Mouse (Mus musculus) embryonic facial prominence, embryonic 11.5 days (tissue): ENCODE results near the gene Gm20671. TPM values are rescaled to one million over a fixed set of nuclear protein-coding genes. Genes with fewer than 3 reads are reported as not detected.
"Not testable (repeated sequence)": the region's sequence is repeated elsewhere in the genome, so short reads cannot be mapped to it uniquely, and the experiment has no call there.

Source experiments
- ATAC-seq: fragments of 200-750 bp; cut with Nextera tagmentation; replicated peaks from 2 replicates; pipeline ENCODE4 v1.8.0; 2017; ENCODE audit warnings: low read depth; ENCODE audit not compliant: insufficient number of reproducible peaks, low FRiP score, low TSS enrichment
- DNase-seq: peaks from one replicate; pipeline ENCODE4 v3.0.0-alpha.2; 2015; ENCODE audit warnings: low spot score
- H3K27ac ChIP-seq: fragments of 300-500 bp; sonication (generic); replicated peaks from 2 replicates; pipeline ENCODE4 v1.5.1; 2014; ENCODE audit warnings: mild to moderate bottlenecking, low read depth, low read length, control low read depth
- H3K27me3 ChIP-seq: fragments of 300-500 bp; sonication (generic); 2 replicates; pipeline ENCODE4 v1.6.1; 2014; ENCODE audit warnings: mild to moderate bottlenecking, low read length, moderate library complexity, mixed read lengths; ENCODE audit not compliant: control insufficient read depth, insufficient read depth
- H3K36me3 ChIP-seq: fragments of 300-500 bp; sonication (generic); replicated peaks from 2 replicates; pipeline ENCODE4 v1.6.1; 2014; ENCODE audit warnings: low read depth, mild to moderate bottlenecking, low read length, moderate library complexity, mixed read lengths; ENCODE audit not compliant: control insufficient read depth, insufficient read depth
- H3K4me1 ChIP-seq: fragments of 300-500 bp; sonication (generic); 2 replicates; pipeline ENCODE4 v1.6.1; 2014; ENCODE audit warnings: low read length, mixed read lengths; ENCODE audit not compliant: control insufficient read depth, insufficient read depth
- H3K4me2 ChIP-seq: fragments of 300-500 bp; sonication (generic); 2 replicates; pipeline ENCODE4 v1.6.1; 2014; ENCODE audit warnings: low read depth, mild to moderate bottlenecking, control low read depth, low read length, moderate library complexity
- H3K4me3 ChIP-seq: fragments of 300-500 bp; sonication (generic); 2 replicates; pipeline ENCODE4 v1.5.1; 2014; ENCODE audit warnings: low read depth, low read length, control low read depth
- H3K9ac ChIP-seq: fragments of 300-500 bp; sonication (generic); replicated peaks from 2 replicates; pipeline ENCODE4 v1.6.1; 2014; ENCODE audit warnings: mild to moderate bottlenecking, control low read depth, low read length
- H3K9me3 ChIP-seq: fragments of 300-500 bp; sonication (generic); replicated peaks from 2 replicates; pipeline ENCODE4 v1.6.1; 2016; ENCODE audit warnings: mild to moderate bottlenecking, low read length, inconsistent platforms, mixed read lengths; ENCODE audit not compliant: control insufficient read depth
- WGBS: fragments of 180-500 bp; shearing (Covaris S2); extraction: QIAGEN DNeasy Blood & Tissue Kit; methylation state at CpG from one replicate; pipeline ENCODE4 v1.1.7; 2014; 5-methylcytosine and 5-hydroxymethylcytosine counted together
- polyA plus RNA-seq: library from polyadenylated mRNA; unstranded; fragments of >200 nt; fragmentation: Nextera tagmentation; extraction: Ambion mirVana; gene quantifications from 2 replicates; pipeline ENCODE4 v1.2.1, GENCODE M21; 2014

The Gm20671 gene
- polyA plus RNA-seq, 1 experiment from 2014 or later, result not detected

DNA sequence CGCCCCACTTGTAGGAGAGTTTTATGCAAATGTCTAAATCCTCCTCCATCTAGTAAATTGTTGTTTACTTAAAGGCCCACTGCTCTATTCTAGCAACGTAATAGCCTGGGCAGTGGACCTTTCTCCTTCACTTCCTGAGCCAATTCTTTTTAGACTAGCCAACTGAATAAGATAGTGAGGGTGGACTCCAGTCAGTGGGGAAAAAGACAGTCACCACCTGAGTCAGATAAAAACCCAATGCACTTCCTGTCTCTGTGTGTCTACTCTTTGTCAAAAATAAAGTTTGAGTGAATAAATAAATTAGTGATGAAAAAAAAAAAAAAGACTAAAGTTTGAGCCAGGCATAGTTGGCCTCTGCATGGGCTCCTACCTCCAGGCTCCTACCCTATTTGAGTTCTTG, 67.2 kb downstream of the Gm20671 start:
- no peaks in the 10 kb centered on the region for H3K4me1 ChIP-seq
- no peaks in the 10 kb centered on the region for H3K9me3 ChIP-seq
- no peak overlapping the region for H3K27ac ChIP-seq
- no peak overlapping the region for H3K4me2 ChIP-seq
- ATAC-seq (no peak), DNase-seq (no peak)
- 84% methylated on average over 2 of the region's 2 CpGs for WGBS
- no peaks in the 10 kb centered on the region for H3K27me3 ChIP-seq
- H3K36me3 ChIP-seq, result no peaks in the 10 kb centered on the region
- H3K9ac ChIP-seq, result no peak overlapping the region
- no peak overlapping the region for H3K4me3 ChIP-seq

DNA sequence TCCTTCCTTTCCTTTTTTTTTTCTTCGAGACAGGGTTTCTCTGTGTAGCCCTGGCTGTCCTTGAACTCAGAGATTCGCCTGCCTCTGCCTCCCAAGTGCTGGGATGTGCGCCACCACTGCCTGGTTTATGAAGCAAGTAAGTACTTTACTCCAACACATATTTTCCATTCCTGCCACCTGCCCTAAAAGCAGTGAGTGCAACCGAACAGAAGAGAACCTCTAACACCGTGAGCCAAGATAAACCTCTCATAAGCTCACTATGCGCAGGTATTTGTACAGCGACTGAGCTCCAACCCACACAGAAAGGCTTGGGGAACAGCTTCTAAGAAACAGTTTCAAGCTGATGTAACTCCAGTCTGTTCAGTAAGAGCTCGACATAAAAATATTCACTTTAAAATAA, 70.8 kb downstream of the Gm20671 start:
- H3K36me3 ChIP-seq, result no peaks in the 10 kb centered on the region
- no peak overlapping the region for H3K4me2 ChIP-seq
- no peaks in the 10 kb centered on the region for H3K27me3 ChIP-seq
- ATAC-seq (no peak), DNase-seq (no peak)
- no peak overlapping the region for H3K27ac ChIP-seq
- WGBS, result 94% methylated on average over 8 of the region's 8 CpGs
- no peaks in the 10 kb centered on the region for H3K9me3 ChIP-seq
- no peaks in the 10 kb centered on the region for H3K4me1 ChIP-seq
- no peak overlapping the region for H3K4me3 ChIP-seq
- no peak overlapping the region for H3K9ac ChIP-seq

DNA sequence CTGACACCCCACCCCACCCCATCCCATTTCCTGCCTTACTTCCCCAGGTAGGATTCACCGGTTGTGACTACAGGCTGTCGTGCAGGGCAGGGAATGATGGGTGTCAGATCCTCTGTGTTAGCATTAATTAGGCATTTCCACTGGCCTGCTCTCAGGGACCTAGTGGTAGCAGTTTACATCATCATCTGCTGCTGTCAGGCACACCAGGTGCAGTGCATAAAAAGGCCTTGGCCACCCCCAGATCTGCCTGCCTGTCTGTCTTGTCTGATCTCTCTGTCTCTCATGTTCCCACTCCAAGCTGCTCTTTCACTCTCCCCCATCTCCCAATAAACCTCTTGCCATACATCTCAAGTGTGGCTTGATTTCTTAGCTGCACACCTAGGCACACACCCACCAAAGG, 75.2 kb downstream of the Gm20671 start:
- H3K36me3 ChIP-seq, result no peaks in the 10 kb centered on the region
- H3K9me3 ChIP-seq, result no peaks in the 10 kb centered on the region
- no peaks in the 10 kb centered on the region for H3K4me1 ChIP-seq
- ATAC-seq (no peak), DNase-seq (no peak)
- H3K27me3 ChIP-seq, result no peaks in the 10 kb centered on the region
- WGBS, result 56% methylated on average over 2 of the region's 2 CpGs
- H3K4me2 ChIP-seq, result no peak overlapping the region
- no peak overlapping the region for H3K4me3 ChIP-seq
- H3K27ac ChIP-seq, result no peak overlapping the region
- no peak overlapping the region for H3K9ac ChIP-seq

DNA sequence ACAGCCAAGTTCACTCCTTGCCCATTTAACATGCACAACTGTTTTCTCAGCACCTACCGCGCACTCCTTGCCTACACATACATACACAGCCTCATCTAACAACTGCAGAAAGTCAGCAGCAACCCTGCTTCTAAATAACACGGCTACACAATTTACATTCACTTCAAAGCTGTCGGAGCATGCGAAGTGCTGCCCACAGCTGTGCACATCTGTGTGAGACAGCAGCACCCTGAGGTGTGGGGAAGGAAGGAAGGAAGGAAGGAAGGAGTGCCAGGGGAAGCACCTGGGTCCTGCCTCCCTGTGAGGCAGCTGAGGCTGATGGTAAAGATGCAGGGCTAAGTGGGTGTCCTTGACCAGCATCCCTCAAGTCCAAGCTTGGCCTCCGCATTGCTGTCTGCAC, 78.0 kb downstream of the Gm20671 start:
- no peak for DNase-seq
- no peak overlapping the region for H3K4me2 ChIP-seq
- H3K27me3 ChIP-seq, result no peaks in the 10 kb centered on the region
- no peak for ATAC-seq
- H3K36me3 ChIP-seq, result no peaks in the 10 kb centered on the region
- no peaks in the 10 kb centered on the region for H3K9me3 ChIP-seq
- no peak overlapping the region for H3K27ac ChIP-seq
- no peak overlapping the region for H3K9ac ChIP-seq
- H3K4me3 ChIP-seq, result no peak overlapping the region
- WGBS, result 94% methylated on average over 6 of the region's 6 CpGs
- no peaks in the 10 kb centered on the region for H3K4me1 ChIP-seq

DNA sequence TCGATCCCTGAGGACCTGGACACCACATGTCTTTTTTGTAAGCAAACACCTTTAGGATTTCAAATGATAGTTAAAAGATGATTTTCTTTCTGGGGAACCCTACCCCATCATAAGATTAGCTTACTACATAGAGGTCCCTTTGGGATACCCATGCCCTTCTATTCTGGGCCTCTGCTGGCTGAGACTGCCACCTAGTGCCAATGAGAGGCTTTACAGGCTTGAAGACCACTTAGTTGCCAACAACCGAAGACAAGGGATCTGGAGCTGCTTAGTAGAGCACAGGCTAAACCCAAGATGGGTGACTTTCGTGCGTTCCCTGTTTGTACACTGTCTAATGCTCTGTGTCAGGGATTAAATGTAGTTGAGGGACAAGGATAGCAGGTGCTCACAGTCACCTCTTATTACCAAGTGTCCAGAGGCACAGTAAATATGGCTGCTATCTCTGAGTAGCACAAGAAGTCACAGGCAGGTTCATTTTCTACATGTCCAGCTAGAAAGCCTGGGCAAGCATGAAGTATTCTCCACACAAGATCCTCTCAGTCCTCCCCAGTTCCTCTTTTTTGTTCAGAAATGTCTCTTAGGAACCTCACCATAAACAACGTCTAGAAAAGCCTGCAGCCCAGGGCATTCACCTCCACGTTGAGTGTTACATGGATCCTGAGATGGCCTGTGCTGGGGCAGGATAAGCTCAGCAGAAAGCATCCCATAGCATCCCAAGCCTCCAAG, 79.1 kb downstream of the Gm20671 start:
- Histone ChIP-seq H3K4me3 (no peak overlapping the region), H3K9me3 (no peaks in the 10 kb centered on the region), H3K4me1 (no peaks in the 10 kb centered on the region), H3K27ac (no peak overlapping the region), H3K27me3 (no peaks in the 10 kb centered on the region), H3K36me3 (no peaks in the 10 kb centered on the region), H3K4me2 (no peak overlapping the region), H3K9ac (no peak overlapping the region)
- 62% methylated on average over 6 of the region's 6 CpGs for WGBS
- DNase-seq (peak; percentile 71), ATAC-seq (0 out of 2 replicates have a peak, but pooled peaks have one; percentile 27)

DNA sequence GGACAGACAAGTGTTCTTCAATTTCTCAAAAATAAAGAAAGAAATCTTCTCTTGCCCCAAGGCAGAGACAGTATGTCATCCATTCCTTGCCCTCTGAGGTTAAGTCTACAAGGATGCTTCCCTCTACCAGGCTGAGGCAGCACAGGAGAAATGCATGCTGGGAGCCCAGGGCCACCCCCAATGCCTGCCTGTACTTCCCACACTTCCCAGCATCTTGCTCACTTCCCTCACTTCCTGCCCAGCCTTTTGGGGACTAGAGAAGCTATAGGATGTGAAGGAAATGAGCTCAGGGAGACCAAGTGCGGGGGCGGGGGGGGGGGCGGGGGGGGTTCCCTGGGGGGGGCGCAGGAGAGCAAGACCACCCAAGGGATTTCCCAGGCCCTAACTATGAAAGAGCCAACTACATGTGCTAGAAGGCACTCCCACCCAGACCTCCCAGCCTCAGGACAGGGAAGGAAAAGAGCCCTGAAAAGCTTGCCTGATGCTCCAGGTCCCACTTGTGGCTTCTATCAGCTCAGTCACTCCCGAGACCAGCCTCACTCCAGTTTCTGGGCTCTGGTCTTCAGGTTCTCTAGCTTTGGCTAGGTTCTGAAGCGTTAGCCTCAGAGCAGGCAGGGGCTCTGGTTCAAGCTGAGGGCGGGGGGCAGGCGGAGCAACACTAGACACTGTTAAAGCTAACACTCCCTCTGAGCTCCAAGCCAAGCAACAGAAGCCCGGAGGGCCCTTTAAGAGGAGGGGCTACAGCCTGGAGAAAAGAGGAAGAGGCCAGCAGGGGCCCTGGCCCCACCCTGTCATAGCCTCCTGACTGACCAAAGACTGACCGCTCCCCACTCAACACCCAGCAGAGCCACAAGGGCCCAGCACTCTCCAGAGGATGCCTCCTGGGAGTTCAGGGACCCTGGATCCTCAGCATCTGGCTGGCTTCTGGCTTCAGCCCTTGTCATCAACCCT, 80.9 kb downstream of the Gm20671 start:
- WGBS, result 7% methylated on average over 9 of the region's 10 CpGs
- Histone ChIP-seq H3K9me3 (no peaks in the 10 kb centered on the region), H3K27ac (no peak overlapping the region), H3K4me2 (peak overlapping the region; percentile 24; the same call in 1 of the 2 replicates), H3K4me3 (peak overlapping the region; percentile 21; the same call in 1 of the 2 replicates), H3K4me1 (no peaks in the 10 kb centered on the region; the same call in 1 of the 2 replicates), H3K27me3 (no peaks in the 10 kb centered on the region), H3K9ac (0 out of 2 replicates have a peak overlapping the region, but pooled peaks have one; percentile 33), H3K36me3 (no peaks in the 10 kb centered on the region)
- ATAC-seq (peak; percentile 66), DNase-seq (peak; percentile 57)

DNA sequence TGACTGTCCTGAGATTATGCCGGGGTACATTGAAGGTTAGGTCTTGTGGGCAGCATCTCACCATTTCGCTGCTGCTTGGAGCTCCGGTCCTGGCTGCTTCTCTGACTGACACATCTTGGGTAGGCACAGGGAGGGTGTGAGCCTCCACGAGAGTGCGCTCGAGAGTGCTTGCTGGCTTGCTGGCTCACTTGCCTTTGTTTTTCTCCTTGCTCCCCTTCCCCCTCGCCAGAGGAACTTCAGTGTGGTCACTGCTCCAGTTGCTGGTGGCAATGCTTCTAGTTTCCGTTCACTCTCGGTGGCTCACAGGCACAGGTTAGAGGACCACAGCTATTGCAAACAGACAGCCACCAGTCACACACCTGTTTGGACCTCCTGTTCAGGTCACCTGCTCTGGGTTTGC, 84.8 kb downstream of the Gm20671 start:
- WGBS, result 53% methylated on average over 9 of the region's 9 CpGs
- Histone ChIP-seq H3K9me3 (no peaks in the 10 kb centered on the region), H3K4me3 (no peak overlapping the region), H3K27me3 (no peaks in the 10 kb centered on the region), H3K4me1 (no peaks in the 10 kb centered on the region; the same call in 1 of the 2 replicates), H3K9ac (no peak overlapping the region; the same call in 1 of the 2 replicates), H3K36me3 (no peaks in the 10 kb centered on the region), H3K27ac (no peak overlapping the region), H3K4me2 (no peak overlapping the region)
- DNase-seq, result peak; percentile 15
- ATAC-seq, result no peak

DNA sequence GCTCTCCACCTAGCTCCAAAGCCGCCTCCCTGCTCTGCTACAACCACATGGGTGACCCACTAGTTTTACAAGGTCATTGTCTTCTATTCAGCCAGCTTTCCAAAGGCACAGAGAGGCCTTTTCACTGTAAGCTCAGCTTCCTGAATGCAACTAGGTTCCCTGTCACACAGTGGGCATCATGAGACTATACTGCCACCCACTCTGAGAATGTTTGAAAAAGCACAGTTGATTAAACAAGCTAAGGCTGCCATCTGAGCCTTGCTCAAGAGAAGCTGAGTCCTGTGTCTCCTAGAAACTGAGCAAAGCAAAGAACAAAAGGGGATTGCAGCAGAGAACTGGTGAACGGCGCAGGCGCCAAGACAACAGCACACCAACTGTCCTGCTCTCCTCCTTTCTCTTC, 85.5 kb downstream of the Gm20671 start:
- 79% methylated on average over 4 of the region's 4 CpGs for WGBS
- H3K4me2 ChIP-seq, ATAC-seq, H3K36me3 ChIP-seq, H3K27ac ChIP-seq, H3K4me3 ChIP-seq, H3K4me1 ChIP-seq, H3K27me3 ChIP-seq, DNase-seq, H3K9me3 ChIP-seq, H3K9ac ChIP-seq: not testable (repeated sequence)
